Mouse (Mus musculus) adrenal gland, postnatal 25 days (tissue): ENCODE results near the gene Lrrc31. TPM values are rescaled to one million over a fixed set of nuclear protein-coding genes. Genes with fewer than 3 reads are reported as not detected.
"Not testable (repeated sequence)": the region's sequence is repeated elsewhere in the genome, so short reads cannot be mapped to it uniquely, and the experiment has no call there.

ENCODE experiments used
- DNase-seq: peaks from one replicate; pipeline ENCODE4 v3.0.0; 2021; ENCODE audit warnings: mixed read lengths
- long read RNA-seq: library from polyadenylated mRNA; stranded (forward); transcript quantifications from one replicate; pipeline ENCODE4 v2.0.0, GENCODE M21; 2021
- total RNA-seq: library from RNA; stranded (reverse); gene quantifications from 2 replicates; pipeline ENCODE4 v1.2.3, GENCODE M21; 2021

The Lrrc31 gene
- not detected in 2 replicates for total RNA-seq
- long read RNA-seq: 0 reads

DNA sequence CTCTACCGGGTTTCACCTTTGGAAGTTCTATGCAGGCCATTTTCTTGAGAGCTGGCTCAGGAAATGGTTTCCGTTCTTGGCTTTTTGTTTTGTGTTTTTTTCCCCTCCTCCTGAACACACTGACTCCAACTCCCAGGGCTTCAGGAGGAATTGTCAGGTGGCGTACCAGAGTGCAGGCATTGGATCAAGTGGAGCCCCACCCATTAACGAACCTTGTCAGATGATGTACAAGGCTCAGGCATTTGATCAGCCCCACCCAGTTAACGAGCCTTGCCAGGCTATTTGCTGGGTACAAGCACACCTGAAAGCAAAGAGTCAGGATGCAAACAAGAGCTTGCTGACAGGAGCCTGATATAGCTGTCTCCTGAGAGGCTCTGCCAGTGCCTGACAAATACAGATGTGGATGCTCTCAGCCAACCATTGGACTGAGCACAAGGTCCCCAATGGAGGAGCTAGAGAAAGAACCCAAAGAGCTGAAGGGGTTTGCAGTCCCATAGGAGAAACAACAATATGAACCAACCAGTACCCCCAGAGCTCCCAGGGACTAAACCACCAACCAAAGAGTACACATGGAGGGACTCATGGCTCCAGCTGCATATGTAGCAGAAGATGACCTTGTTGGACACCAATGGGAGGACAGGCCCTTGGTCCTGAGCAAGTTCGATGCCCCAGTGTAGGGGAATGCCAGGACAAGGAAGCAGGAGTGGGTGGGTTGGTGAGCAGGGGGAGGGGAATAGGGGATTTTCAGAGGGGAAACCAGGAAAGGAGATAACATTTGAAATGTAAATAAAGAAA, at the start of gene Lrrc31:
TSS of gene Lrrc31 (minus strand) at position 133 of the 795 bp plus-strand sequence.
- not testable (repeated sequence) for DNase-seq

DNA sequence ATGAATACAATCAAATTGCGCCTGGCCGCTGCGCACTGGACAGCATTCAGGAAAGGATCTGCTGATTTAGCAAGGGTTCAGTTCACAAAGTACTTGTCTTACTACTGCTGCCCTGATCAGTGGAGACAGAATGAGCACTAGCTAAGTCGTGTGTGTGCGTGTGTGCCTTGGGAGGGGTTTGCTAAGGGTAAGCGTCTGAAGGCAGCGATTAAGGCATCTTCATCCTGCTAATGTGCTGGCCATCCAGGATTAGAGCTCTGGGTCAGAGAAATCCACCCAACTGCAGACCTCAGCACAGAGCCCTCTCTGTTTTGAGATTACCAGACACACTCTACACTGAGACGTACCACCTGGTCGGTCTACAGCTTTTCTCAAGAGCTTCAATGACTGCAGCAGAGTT, 48.7 kb upstream of the Lrrc31 start:
- no peak for DNase-seq

DNA sequence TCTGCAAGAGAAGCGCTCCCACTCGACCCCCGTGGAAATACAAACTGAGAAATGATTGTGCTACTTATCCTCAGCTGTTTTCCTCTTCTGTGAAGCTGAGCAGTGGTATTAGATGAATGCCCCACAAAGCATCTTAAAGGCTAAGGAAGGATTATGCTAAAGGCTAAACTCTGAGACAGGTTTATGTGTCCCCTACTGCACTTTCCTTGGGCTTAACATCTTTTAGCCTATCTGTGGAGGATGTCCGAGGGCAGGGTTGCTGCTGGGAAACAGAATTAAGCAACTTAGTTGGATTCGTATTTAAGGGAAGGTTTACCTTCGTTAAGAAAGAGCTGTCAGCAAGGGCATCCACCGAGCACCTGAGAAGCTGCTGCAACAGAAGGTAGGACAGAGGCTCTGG, 46.4 kb upstream of the Lrrc31 start, which contains the start of gene Samd7:
TSS of gene Samd7 (plus strand) at position 288 of the 400 bp plus-strand sequence.
- DNase-seq: no peak

DNA sequence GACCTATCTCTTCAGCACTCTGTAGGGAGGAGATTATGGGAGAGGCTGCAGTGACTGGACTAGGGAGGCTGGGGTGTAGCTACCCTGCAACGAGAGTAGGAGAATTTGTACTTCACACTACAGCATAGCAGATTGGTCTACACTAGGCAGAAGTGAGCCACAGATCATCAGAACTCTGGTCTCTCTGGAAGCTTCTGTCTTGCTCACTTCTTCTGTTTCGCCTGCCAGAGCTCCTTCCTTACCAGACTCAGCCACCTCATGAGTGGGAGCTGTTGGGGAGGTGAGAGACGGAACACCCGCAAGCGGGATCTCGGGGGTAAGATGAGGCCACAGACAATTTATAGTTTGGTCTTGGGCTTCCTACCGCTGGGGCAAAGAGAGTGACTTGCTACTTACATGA, 43.2 kb upstream of the Lrrc31 start:
- DNase-seq: no peak

DNA sequence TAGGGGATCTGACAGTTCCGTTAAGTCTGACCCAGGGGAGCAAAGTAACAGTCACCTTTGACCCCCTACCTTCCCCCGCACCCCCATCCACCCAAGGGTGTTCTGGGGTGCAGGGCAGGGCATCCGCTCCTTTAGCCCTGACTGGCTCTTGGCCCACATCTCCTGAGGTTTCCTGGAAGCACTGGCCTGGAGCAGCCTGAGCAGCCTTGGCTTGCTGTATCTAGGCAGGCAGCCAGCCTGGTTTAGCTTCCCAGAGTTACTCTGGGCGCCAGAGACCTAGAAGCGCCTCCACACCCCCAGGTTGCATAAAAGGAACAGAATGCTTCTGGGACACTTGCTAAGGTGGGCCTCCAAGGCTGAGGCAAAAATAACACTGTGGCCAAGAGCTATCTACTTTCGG, 41.7 kb upstream of the Lrrc31 start:
- peak; percentile 44 for DNase-seq

DNA sequence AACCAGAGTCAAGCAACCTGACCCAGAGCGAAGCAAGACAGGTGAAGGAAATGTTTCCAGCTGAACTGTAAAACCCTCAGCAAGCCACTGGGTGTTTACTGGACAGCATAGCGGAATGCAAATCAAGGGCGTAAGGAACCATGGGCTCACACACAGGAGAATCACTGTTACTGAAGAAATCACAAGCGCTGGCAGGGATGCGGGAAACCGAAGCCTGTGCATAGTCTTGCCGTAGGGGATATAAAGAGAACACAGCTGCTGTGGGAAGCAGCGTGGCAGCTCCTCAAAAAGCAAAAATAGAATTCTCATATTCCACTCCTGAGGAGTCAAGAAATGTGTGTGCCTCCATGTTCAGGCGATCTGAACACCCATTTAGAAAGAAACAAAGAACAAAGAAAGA, 37.2 kb upstream of the Lrrc31 start:
- no peak for DNase-seq

DNA sequence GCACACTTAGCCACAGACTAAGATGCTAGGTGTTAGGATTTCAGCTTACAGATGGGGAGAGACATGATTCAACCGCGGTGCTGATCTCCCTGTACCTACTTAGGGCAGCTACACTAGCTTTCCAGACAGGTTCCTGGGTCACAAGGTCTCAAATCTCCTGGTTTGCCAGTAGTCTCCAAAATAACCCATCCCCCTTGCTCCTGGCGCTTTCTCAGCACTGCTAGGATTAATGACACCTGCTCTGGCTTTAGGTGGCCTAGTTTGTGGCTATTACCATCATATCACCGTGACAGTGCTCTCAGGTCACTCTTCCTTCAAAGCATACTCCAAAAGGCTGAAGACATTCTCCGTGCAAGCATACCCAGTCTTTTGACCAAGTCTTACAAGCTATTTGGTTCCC, 29.4 kb upstream of the Lrrc31 start:
- DNase-seq: no peak

DNA sequence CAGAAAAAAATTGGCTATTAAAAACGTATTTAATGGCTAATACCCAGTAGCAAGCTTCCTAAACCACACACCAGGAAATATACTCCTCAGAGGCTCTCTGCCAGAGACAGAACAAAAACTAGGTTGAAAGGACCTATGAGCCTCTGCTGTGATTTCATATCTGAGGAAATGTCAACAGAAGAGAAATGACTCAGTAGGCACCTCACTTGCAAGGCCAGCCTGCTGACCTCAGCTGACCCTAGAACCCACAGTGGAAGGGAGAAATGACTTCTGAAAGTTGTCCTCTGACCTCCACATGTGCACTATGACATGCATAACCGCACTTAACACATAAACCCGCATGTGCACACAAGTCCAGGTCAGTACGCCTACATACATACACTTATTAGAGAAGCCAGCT, 27.6 kb upstream of the Lrrc31 start:
- peak; percentile 28 for DNase-seq

DNA sequence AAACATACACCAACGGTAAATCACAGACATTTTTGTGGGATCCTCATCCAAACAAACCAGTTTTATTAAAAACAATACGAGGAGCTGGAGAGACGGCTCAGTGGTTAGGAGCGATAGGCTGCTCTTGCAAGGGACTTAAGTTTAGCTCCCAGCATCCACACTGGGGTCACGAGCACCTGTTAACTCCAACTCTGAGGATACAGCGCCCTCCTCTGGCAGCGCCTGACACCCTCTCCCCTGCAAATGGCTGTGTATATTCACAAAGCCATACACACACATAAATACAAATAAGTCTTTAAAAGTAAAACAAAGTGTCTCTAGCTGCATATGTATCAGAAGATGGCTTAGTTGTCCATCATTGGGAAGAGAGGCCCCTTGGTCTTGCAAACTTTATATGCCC, 25.9 kb upstream of the Lrrc31 start:
- peak; percentile 9 for DNase-seq

DNA sequence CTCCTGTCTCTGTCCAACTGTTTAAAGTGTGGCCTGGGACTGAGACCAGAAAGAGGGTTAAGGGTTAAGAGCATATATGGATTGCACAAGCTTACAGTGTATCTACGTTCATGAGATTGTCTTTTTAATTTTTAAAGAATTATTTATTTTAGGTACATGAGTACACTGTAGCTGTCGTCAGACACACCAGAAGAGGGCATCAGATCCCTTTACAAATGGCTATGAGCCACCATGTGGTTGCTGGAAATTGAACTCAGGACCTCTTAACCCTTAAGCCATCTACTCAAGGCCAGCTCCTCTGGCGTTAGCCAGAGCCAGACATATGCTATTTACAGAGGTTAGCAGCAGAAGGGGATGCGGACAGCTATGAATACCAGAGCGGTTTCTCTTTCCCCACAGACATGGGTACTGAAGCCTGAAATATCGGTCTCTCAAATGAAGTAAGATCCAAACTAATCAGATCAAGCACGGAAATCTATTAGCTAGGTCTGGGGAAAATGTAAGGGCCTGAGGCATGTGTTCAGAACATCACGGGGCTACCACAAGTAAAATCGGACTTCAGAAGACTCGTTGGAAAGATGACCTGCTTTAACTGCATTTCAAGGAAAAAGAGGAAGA, 25.3 kb upstream of the Lrrc31 start:
- DNase-seq: no peak

DNA sequence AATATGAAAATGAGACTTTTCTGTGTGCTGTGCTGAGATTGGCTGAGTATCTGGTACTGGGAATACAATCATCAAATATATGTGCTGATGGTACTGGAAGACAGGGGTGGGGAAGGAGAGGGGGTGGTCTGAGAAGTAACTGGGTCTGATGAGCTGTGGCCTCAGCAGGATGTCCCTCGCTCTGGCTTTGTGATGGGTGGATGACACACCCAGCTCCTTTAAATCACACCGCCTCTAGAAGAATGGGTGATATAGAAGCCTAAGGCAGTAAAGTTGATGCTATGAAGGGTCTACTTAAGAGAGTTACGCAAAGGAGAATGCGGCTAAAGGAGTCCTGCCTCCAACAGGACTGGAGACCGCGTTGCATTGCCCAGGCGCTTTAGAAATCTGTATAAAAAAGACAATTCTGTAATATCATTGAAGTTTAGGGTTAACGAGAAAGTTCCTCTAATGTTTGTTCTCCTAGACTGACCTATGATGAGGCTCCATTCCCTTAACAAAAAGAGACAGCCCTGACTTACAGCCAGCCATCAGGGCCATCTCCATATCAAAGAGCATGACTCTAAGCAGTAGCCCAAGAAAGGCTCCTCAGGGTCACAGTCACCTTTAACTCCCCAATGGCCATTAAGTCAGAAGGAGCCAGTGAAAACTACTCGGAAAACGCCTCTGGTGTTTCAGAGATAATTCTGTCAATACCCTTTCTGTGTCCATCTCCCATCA, 24.6 kb upstream of the Lrrc31 start:
- DNase-seq: no peak

DNA sequence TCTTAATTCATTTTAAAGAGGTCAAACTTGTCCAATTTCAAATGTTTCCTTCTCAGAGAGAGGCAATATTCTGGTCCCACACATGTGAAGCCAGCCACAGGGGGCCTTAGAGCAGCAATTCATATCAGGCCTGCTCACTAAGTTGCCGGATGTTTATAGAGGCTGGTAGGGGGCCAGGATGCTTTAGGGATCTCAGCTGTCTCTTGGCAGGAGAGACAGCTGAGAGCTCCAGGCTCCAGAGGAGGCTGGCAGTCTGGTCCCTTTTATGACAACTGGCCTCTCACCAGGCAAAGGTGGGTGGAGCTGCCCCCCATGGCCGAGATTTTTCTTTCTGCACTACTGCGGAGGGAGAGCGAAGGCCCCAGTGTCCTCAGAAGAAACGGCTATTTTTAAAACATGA, 23.5 kb upstream of the Lrrc31 start:
- no peak for DNase-seq

DNA sequence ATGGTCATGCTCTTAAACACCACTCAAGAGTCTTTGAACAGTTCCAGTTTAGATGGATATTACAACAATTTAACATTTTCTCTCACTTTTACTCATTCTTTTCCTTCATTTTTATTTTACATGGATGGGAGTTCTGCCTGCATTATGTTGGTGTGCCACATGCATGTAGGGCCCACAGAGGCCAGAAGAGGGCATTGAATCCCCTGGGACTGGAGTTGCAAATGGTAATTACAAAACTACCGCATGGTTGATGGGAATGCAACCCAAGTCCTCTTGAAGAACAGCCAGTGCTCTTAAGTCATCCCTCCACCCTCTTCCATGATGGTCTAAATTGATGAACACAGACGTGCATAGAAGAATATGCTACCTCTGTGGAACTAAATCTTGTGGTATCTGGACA, 22.8 kb upstream of the Lrrc31 start:
- no peak for DNase-seq

DNA sequence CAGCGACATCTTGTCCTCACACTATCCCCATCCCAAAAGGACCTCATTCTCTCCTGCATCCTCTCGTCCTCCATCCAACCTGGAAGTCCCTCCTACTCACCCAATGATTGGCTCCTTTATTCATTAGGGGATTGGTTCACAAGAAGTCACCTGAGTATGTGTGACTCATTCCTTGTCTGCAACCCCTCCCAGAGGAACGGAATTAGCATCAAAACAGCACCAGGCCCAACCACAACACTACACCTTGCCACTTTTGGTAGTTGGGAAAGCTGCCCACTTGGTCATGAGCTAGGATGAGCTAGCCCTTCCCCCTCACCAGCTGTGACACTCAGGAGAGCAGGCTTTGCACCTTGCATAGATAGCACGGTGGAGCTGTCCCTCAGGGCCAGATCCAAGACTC, 22.4 kb upstream of the Lrrc31 start:
- DNase-seq: no peak

DNA sequence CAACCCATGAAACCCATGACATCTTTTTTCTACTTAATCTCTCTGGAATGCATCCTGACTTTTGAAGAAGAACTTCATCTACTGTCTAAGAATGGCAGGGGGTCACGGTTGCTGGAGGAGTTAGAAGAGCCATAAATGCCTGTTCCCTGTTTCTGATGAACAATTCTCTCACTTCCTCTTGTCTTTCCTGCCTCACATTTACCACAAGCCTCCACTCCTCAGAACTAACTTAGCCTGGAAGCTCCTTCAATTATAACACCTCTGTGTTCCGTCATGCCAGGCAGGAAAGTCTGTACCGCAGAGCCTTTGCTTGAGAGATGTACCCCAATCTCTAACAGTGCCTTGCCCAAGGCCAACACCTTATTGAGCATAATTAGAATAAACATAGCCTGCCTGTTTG, 19.0 kb upstream of the Lrrc31 start:
- no peak for DNase-seq

DNA sequence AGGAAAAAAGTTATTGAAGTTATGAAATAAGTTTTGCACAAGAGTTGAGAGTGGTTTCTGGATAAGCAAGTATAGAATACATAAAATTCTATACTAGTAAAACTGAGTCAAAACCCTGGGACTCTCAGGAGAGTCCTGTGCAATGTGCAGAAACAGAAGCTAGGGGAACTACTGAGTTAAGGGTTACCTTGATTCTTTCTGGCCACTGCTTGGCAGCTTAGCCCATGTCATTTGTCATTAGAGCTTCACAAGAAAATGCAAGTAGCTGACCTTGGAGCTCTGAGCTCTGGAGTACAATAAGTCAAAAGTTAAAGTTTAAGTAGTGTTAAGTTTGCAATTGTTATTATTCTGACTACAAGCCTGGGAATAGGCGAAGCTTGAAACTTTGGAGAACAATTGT, 13.7 kb upstream of the Lrrc31 start:
- no peak for DNase-seq

DNA sequence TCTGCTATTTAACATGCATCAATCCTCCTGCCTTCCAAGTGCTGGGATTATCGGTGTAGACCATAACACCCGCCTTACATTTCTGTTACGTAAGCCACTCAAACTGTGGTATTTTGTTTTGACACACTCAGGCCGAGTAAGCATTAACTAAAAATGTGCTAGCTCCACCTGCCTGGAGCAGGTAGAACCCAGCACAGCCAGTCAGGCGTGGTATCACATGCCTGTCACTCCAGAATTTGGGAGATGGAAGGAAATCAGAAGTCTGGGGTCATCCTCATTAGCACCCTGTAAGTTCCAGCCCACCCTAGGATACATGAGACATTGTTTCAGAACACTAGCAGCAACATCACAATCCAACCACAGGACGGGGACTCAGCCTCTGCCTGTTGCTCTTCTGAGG, 10.5 kb upstream of the Lrrc31 start:
- DNase-seq: no peak

DNA sequence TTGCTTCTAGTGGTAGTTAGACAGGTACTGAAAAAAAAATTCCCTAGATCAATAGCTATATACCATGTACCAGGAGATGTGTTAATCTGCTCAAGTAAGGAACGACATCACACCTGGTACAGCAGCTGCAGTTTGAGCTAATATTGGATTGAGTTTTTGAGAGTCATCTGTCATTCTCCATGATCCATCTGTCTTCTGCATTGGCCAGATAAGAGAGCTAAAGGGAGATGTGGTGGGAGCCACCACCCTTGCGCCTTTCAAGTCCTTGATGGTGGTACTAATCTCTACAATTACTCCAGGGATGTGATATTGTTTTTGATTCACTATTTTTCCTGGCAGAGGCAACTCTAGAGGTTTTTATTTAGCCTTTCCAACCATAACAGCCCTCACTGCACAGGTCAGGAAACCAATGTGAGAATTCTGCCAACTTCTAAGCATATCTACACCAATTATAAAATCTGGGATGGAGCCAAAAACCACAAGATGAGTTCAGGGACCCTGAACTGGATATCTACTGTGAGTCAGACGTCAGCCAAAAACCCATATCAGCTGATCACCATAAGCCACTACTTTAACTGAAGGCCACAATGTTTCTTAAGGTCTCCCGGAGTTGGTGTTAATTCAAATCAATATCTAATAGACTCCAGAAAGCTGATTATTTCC, 7.1 kb upstream of the Lrrc31 start:
- no peak for DNase-seq

DNA sequence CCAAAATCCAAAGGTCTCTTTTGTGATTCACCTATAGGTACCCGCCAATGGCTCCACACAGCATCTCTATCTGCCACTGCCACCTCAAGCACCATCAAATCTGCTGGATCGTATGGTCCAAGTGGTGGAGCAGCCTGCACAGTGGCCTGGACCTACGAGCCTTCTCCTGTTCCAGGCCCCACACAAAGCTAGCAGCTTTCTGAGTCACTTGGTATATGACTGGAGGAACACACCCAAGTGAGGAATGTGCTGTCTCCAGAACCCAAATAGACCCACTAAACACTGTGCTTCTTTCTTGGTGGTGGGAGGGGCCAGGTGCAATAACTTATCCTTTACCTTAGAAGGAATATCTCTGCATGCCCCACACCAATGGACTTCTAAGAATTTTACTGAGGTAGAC, 6.3 kb upstream of the Lrrc31 start:
- no peak for DNase-seq

DNA sequence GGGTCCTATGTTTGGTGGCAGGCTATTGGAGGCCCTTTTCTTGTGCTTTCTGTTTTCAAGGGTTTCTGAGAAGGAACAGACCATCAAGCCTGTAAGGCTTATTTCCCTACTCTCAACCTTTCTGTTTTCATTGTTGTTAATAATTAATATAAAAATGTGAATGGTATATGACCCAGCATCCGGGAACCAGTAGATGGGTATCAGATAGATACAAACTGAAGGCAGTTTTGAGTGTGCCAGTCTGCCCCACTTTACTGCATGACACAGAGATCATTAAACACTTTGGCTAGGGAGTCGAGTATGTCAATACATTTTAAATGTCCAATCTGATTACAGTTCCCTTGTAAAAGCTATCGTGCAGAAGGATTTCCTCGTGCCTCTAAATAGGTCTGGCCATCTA, 1.8 kb downstream of the Lrrc31 start:
- DNase-seq: no peak

DNA sequence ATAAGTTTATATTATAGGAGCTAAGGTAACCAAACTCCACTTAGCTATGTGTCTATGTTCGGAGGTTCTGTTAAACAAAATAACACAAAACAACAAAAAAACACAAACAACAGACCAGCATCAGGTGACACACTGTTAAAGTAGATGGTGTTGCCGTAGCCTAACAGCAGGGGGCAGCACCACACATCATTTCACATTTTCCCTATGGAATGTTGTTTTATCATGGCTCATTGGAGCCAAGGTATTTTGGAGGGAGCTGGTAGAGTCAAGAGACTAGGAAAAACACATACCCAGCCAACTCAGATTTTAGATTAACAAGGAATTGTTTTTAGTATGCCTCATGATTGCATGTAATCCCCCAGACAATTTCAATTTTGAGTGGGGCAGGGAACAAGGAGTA, 3.3 kb downstream of the Lrrc31 start:
- peak; percentile 65 for DNase-seq

DNA sequence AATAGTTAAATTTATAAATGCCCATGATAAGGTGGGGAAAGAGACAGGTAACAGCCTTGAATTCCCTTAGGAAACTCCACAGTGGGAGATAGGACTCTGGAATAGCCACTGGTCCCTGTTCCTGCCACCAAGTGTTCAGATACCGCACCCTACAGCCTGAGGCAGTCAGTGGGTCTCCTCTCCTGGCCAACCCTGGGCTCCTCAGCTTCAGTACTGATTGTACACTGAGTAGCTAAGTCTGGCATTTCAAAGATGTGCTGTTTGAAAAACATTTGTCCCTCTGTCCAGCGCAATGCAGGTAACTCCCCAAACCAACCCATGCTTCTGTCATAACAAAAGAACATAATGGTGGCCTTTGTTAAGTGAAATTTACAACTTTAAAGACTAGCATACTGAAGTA, 4.0 kb downstream of the Lrrc31 start:
- no peak for DNase-seq

DNA sequence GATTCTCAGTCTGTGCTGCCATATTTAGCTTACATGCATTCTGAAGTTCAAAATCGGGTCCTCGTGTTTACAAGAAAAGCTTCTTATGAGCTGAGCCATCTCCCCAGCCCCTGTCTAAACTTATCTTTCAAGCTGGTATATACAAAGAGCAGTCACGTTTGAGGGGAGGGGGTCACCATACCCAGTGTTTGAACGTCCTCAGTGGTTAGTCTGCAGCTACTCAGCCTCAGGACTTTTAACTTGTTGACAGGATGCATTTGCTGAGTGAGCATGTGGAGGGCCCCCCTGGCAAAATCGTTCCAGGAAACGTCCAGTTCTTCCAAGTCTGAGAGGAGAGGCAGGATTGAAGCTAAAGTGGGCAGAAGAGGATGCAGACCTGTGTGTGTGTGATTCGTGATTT, 8.7 kb downstream of the Lrrc31 start:
- DNase-seq: no peak
